Mouse (Mus musculus) hindbrain, embryonic 13.5 days (tissue): ENCODE results near the gene Spg7. TPM values are rescaled to one million over a fixed set of nuclear protein-coding genes. Genes with fewer than 3 reads are reported as not detected.
"Not testable (repeated sequence)": the region's sequence is repeated elsewhere in the genome, so short reads cannot be mapped to it uniquely, and the experiment has no call there.

Experiments
- ATAC-seq: fragments of 200-750 bp; cut with Nextera tagmentation; 2 replicates; pipeline ENCODE4 v1.8.0; 2017; ENCODE audit warnings: moderate TSS enrichment; ENCODE audit not compliant: low FRiP score
- H3K27ac ChIP-seq: fragments of 300-500 bp; sonication (generic); 2 replicates; pipeline ENCODE4 v1.5.1; 2015; ENCODE audit warnings: inconsistent platforms, mild to moderate bottlenecking, moderate library complexity
- H3K27me3 ChIP-seq: fragments of 300-500 bp; sonication (generic); 2 replicates; pipeline ENCODE4 v1.6.1; 2015; ENCODE audit warnings: mild to moderate bottlenecking, inconsistent platforms
- H3K36me3 ChIP-seq: fragments of 300-500 bp; sonication (generic); 2 replicates; pipeline ENCODE4 v1.6.1; 2015; ENCODE audit warnings: mild to moderate bottlenecking, inconsistent platforms
- H3K4me1 ChIP-seq: fragments of 300-500 bp; sonication (generic); replicated peaks from 2 replicates; pipeline ENCODE4 v1.6.1; 2015; ENCODE audit warnings: inconsistent platforms
- H3K4me2 ChIP-seq: fragments of 300-500 bp; sonication (generic); 2 replicates; pipeline ENCODE4 v1.6.1; 2015; ENCODE audit warnings: inconsistent platforms, mild to moderate bottlenecking, moderate library complexity
- H3K4me3 ChIP-seq: fragments of 300-500 bp; sonication (generic); 2 replicates; pipeline ENCODE4 v1.5.1; 2015; ENCODE audit warnings: mild to moderate bottlenecking, inconsistent platforms
- H3K9ac ChIP-seq: fragments of 300-500 bp; sonication (generic); 2 replicates; pipeline ENCODE4 v1.6.1; 2015; ENCODE audit warnings: mild to moderate bottlenecking, inconsistent platforms
- H3K9me3 ChIP-seq: fragments of 300-500 bp; sonication (generic); 2 replicates; pipeline ENCODE4 v1.6.1; 2016; ENCODE audit warnings: inconsistent platforms
- WGBS: fragments of 180-500 bp; shearing (Covaris S2); methylation state at CpG from one replicate; pipeline ENCODE4 v1.1.7; 2015; 5-methylcytosine and 5-hydroxymethylcytosine counted together
- polyA plus RNA-seq: library from polyadenylated mRNA; unstranded; fragments of >200 nt; fragmentation: Nextera tagmentation; extraction: Ambion mirVana; gene quantifications from 2 replicates; pipeline ENCODE4 v1.2.1, GENCODE M21; 2015

The Spg7 gene
- polyA plus RNA-seq, 1 experiment from 2014 or later: 45.9 TPM

DNA sequence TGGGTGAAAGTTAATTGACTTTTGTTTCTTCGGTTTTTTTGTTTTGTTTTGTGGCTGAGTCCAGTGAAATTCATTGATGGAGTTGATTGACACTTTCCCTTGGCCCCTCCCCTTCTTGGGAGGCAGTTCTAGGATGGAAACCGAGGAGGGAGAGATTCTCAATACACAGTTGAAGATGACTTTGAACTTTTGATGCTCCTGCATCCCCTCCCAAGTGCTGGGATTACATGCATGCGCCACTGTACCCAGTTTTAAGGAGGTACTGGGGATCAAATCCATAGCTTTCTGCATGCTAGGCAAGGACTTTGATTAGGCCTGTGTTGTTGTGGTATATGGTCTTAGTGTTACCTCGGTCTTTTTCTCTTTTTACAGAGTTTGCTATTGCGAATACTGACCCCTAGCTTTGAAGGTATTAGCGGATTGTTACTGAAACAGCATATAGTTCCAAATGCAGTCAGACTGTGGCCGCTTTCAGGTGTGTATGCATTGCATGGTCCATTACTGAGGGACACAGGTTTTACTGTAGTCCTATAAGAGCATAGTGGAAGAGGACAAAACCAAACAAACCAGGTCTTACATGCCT is 3.5 kb downstream of the Spg7 start:
- no peak for ATAC-seq
- H3K9me3 ChIP-seq: no peaks in the 10 kb centered on the region
- peak overlapping the region; percentile 89 for H3K9ac ChIP-seq
- peaks cover 21% of the 10 kb centered on the region for H3K36me3 ChIP-seq
- H3K4me1 ChIP-seq: peaks cover 31% of the 10 kb centered on the region
- H3K27me3 ChIP-seq: no peaks in the 10 kb centered on the region
- H3K27ac ChIP-seq: peak overlapping the region; percentile 95
- H3K4me2 ChIP-seq: peak overlapping the region; percentile 70
- 37% methylated on average over 7 of the region's 7 CpGs for WGBS
- peak overlapping the region; percentile 88 for H3K4me3 ChIP-seq

DNA sequence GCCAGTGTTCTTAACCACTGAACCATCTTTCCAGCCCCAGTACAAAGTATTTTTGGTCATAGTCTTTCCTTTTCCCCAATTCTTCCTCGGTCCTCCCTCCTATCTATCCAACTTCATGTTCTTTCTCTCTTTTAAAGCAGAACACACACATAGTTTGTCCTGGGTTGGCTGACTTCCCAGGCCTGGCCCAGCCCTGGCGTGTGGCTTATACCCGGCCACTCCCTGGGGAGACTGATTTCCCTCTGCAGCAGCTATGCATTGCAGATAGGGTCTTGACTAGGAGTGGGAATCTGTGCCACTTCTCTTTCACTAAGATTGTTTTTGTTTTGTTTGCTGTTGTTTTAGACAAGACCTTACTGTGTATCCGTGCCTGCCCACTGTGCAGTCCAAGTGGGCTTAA is 8.4 kb downstream of the Spg7 start:
- Histone ChIP-seq H3K4me2 (no peak overlapping the region), H3K36me3 (peaks cover 69% of the 10 kb centered on the region), H3K27ac (no peak overlapping the region), H3K9ac (no peak overlapping the region), H3K9me3 (no peaks in the 10 kb centered on the region), H3K27me3 (no peaks in the 10 kb centered on the region), H3K4me3 (no peak overlapping the region), H3K4me1 (peaks cover 16% of the 10 kb centered on the region)
- ATAC-seq: no peak
- 78% methylated on average over 4 of the region's 4 CpGs for WGBS

DNA sequence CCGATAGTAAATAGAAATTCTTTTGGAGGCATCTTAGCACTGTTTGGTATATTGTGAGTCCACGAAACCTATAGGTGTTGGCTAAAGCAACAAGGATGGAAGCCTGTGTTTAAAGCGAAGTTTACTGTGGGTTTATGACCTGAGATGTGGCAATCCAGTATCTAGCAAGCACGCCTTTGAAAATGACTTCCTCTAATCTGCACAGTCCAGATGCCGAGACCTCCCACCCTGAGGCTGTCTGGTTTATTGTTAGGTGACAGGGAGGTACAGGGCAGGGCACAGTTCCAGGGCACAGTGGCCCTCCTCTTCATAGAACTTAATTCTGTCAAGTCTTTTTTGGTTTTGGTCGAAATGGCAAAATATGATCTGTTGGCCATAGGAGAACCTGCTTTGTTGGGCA is 14.5 kb downstream of the Spg7 start:
- Histone ChIP-seq H3K4me2 (no peak overlapping the region), H3K4me3 (no peak overlapping the region), H3K27ac (no peak overlapping the region), H3K4me1 (no peaks in the 10 kb centered on the region), H3K36me3 (peaks cover 96% of the 10 kb centered on the region), H3K27me3 (no peaks in the 10 kb centered on the region), H3K9ac (peak overlapping the region; percentile 29; the same call in 1 of the 2 replicates), H3K9me3 (no peaks in the 10 kb centered on the region)
- no peak for ATAC-seq
- 92% methylated on average over 6 of the region's 6 CpGs for WGBS

DNA sequence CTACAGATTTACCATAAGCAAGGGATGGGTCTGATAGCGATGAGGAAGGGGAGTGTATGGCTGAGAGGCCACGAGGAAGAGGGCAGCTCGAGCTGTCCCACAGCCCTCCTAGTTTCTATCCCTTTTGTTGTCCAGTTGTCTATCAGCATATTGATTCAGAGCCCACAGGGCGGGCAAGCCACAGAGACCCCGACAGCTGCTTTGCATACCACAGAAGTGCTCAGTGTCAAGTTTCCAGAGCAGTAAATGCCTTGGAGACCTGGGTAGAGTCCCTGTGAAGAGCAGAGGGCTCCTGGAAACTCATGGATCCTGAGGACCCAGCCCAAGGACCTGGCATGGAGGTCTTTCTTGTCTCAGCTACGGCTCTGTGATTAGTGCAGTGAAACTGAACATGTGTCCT is 20.3 kb downstream of the Spg7 start:
- 80% methylated on average over 6 of the region's 6 CpGs for WGBS
- Histone ChIP-seq H3K4me1 (no peaks in the 10 kb centered on the region), H3K4me3 (no peak overlapping the region), H3K9ac (no peak overlapping the region), H3K4me2 (no peak overlapping the region), H3K27me3 (no peaks in the 10 kb centered on the region), H3K36me3 (peaks cover 95% of the 10 kb centered on the region), H3K9me3 (no peaks in the 10 kb centered on the region), H3K27ac (no peak overlapping the region)
- no peak for ATAC-seq

DNA sequence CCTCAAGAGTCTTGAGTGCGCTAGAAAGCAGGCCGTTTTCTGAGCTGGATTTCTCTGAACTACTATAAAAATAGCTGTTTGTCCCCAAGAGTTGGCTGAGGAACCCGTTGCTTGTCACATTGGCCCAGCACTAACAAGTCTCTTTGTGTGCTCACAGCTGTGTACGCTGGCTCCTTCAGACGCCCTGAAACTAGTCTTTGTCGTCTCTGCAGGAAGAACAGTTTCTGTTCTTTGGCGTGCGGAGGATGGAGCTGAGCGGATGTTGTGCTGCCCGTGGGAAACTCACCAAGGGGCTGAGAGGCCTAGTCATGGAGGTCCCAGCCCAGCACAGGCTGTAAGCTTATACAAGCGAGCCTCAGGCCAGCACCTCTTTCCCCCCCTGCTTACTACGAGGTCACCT is 20.9 kb downstream of the Spg7 start:
- Histone ChIP-seq H3K36me3 (peaks cover 97% of the 10 kb centered on the region), H3K9me3 (no peaks in the 10 kb centered on the region), H3K27ac (no peak overlapping the region), H3K4me2 (no peak overlapping the region), H3K27me3 (no peaks in the 10 kb centered on the region), H3K4me1 (no peaks in the 10 kb centered on the region), H3K9ac (no peak overlapping the region), H3K4me3 (no peak overlapping the region)
- no peak for ATAC-seq
- WGBS: 88% methylated on average over 12 of the region's 12 CpGs

DNA sequence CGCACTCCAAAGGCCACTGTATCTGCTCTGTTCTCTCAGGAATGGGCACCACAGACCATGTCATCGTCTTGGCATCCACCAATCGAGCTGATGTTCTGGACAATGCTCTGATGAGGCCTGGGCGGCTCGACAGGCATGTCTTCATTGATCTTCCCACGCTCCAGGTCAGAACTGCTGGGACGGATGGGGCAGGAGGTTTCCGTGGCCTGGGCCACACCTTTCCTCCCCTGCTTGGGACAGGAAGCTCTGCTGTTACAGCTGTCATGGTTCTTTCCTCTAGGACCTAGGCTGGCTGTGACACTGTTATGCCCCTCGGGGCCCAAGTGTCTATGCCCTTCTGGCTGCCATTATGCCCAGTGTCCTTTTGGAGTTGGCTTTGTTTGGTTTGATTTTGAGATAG is 24.5 kb downstream of the Spg7 start:
- Histone ChIP-seq H3K27ac (no peak overlapping the region), H3K4me3 (no peak overlapping the region), H3K4me1 (no peaks in the 10 kb centered on the region), H3K9me3 (no peaks in the 10 kb centered on the region), H3K27me3 (no peaks in the 10 kb centered on the region), H3K9ac (no peak overlapping the region), H3K36me3 (peaks cover 98% of the 10 kb centered on the region), H3K4me2 (no peak overlapping the region)
- WGBS: 96% methylated on average over 9 of the region's 9 CpGs
- no peak for ATAC-seq

DNA sequence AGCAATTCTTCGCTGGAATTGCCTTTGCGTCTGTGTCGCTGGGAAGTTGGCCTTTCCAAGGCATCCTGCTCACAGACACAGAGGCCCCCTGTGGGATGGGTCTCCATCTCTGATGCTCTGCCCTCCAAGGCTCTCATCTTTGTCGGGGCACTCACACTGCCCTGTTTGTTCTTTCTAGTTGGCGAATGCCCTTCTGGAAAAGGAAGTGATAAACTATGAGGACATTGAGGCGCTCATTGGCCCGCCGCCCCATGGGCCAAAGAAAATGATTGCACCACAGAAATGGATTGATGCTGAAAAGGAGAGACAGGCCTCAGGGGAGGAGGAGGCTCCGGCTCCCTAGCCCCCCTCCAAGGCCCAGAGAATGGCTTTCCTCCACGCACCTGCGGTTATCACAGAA is 34.5 kb downstream of the Spg7 start:
- no peak overlapping the region for H3K9ac ChIP-seq
- 89% methylated on average over 11 of the region's 11 CpGs for WGBS
- H3K9me3 ChIP-seq: no peaks in the 10 kb centered on the region
- no peak overlapping the region for H3K4me2 ChIP-seq
- peak overlapping the region; percentile 31; the same call in 1 of the 2 replicates for H3K27ac ChIP-seq
- ATAC-seq: no peak
- H3K36me3 ChIP-seq: peaks cover 52% of the 10 kb centered on the region
- H3K27me3 ChIP-seq: no peaks in the 10 kb centered on the region
- H3K4me3 ChIP-seq: no peak overlapping the region
- peaks cover 4% of the 10 kb centered on the region for H3K4me1 ChIP-seq

DNA sequence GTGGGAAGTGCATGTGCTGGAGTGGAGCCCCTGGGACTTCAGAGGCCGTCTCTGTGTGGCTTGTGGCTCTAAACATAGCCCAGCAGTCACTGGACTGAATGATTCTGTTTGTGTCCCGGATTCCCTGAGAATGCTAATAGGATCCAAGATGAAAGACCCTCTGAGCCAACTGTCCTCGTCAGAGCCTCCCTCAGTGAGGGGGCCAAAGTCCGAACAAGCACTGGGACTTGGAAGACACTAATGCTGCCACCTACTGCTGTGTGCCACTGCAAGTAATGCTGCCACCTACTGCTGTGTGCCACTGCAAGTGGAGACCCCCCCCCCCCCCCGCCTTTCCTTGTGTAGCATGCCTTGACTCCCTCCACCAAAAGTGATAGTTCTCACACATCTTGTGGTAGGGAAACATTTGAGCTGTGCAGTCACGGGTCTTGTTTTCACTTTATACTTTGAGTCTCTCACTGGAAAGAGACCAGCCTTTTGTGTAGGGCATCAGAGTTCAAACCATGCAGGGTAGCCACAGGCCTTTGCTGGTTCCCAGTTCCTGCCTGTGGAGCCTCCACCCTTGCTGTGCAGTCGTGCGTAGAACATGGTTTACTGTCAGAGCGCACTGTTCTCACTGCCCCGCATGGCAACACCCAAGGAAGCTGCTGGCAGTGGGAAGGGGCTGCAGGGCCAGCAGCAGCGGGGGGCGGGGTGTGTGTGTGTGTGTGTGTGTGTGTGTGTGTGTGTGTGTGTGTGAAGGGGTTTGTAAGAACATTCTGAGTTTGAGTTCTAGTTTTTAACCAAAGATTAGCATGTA is 35.2 kb downstream of the Spg7 start:
- peaks cover 6% of the 10 kb centered on the region for H3K4me1 ChIP-seq
- H3K4me2 ChIP-seq: no peak overlapping the region
- ATAC-seq: no peak
- H3K9me3 ChIP-seq: no peaks in the 10 kb centered on the region
- WGBS: 77% methylated on average over 12 of the region's 12 CpGs
- no peaks in the 10 kb centered on the region for H3K27me3 ChIP-seq
- no peak overlapping the region; the same call in 1 of the 2 replicates for H3K9ac ChIP-seq
- no peak overlapping the region for H3K4me3 ChIP-seq
- H3K36me3 ChIP-seq: peaks cover 48% of the 10 kb centered on the region
- H3K27ac ChIP-seq: 0 out of 2 replicates have a peak overlapping the region, but pooled peaks have one; percentile 31

DNA sequence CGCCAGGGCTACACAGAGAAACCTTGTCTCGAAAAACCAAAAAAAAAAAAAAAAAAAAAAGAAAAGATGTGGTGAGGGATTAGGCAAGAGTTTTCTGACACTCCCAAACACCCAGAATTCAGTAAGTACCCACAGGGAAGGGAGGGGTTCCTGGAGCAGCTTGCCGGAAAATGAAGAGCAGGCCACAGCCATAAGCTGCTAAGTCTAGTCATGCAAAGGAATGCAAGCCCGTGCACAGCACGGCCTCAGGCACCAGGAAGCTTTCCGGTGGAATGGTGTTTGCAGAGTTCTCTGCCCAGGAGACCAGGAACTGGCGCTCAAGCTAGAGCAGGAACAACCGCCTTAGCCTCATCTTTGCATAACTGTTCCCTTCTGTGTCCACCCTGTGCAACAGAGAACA is 37.5 kb downstream of the Spg7 start:
- Histone ChIP-seq H3K4me1 (peaks cover 22% of the 10 kb centered on the region), H3K27ac (no peak overlapping the region), H3K27me3 (no peaks in the 10 kb centered on the region), H3K36me3 (peaks cover 44% of the 10 kb centered on the region), H3K9me3 (no peaks in the 10 kb centered on the region), H3K9ac (0 out of 2 replicates have a peak overlapping the region, but pooled peaks have one; percentile 29), H3K4me3 (no peak overlapping the region), H3K4me2 (no peak overlapping the region)
- WGBS: 73% methylated on average over 8 of the region's 8 CpGs
- ATAC-seq: no peak

DNA sequence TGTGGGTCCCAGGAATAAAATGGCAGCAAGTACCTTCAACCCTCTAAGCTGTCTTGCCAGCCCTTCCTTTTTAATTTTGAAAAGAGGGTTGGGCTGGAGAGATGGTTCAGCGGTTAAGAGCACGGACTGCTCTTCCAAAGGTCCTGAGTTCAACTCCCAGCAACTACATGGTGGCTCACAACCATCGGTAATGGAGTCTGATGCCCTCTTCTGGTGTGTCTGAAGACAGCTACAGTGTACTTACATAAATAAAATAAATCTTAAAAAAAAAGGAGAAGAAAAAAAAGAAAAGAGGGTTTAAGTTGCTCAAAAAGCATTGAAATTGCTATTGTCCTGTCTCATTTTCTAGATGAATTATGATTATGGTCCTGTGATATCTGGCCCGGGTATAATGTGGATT is 38.5 kb downstream of the Spg7 start:
- H3K36me3 ChIP-seq: peaks cover 44% of the 10 kb centered on the region
- no peak for ATAC-seq
- 0 out of 2 replicates have a peak overlapping the region, but pooled peaks have one; percentile 24 for H3K9ac ChIP-seq
- no peak overlapping the region for H3K27ac ChIP-seq
- no peaks in the 10 kb centered on the region for H3K27me3 ChIP-seq
- no peak overlapping the region for H3K4me3 ChIP-seq
- peaks cover 22% of the 10 kb centered on the region for H3K4me1 ChIP-seq
- H3K9me3 ChIP-seq: no peaks in the 10 kb centered on the region
- 82% methylated on average over 4 of the region's 4 CpGs for WGBS
- no peak overlapping the region for H3K4me2 ChIP-seq

DNA sequence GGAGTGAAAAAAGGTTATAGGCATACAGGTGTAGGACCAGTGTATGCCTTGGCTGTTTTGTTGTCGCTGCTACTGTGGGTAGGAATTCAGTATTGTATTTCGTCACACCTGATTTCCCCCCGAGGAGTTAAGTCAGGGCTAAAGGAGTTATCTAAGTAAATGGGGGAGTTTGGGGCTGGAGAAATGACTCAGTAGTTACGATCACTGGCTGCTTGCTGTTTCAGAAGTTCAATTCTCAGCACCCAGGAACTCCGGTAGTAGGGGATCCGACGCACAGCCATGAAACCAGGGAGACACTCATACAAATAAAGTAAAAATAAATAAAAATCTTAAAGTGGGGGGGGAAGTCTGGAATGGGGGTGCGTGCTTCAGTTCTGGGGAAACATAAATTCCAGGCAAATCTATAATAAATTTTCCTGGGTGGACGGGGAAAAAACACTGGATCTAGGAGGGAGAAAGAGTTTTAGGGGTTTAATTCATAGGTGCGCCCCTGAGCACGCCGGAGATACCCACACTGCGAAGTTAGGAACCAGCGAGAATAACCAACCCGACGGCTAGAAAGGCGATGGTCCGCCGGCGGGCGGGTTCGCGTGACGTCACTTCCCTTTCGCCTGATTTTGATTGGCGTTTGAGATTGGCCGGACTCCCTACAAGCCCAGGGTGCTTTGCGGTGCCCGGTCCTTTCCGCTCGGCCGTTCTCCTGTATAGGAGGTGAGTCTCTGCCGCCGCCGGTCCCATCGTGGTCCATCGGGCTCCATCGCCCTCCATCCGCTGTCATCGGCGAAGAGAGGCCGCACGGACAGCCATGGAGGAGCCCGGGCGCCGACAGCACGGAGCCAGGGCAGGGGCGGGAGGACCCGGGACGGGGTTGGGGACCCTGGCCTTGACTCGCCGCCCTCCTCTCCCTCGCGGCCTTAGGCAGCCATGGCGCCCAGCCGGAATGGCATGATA is 39.3 kb downstream of the Spg7 start, which contains the start of gene Rpl13:
TSS of gene Rpl13 (plus strand) at position 616 of the 951 bp plus-strand sequence.
- Histone ChIP-seq H3K4me3 (peak within 1 kb of the TSS; percentile 80), H3K9me3 (no peaks in the 10 kb centered on the region), H3K4me2 (peak within 1 kb of the TSS; percentile 89), H3K27ac (peak within 1 kb of the TSS; percentile 97), H3K4me1 (peaks cover 22% of the 10 kb centered on the region), H3K27me3 (no peaks in the 10 kb centered on the region), H3K36me3 (peaks cover 41% of the 10 kb centered on the region), H3K9ac (peak within 1 kb of the TSS; percentile 98)
- 2% methylated on average over 56 of the region's 56 CpGs for WGBS
- ATAC-seq: peak; percentile 94

DNA sequence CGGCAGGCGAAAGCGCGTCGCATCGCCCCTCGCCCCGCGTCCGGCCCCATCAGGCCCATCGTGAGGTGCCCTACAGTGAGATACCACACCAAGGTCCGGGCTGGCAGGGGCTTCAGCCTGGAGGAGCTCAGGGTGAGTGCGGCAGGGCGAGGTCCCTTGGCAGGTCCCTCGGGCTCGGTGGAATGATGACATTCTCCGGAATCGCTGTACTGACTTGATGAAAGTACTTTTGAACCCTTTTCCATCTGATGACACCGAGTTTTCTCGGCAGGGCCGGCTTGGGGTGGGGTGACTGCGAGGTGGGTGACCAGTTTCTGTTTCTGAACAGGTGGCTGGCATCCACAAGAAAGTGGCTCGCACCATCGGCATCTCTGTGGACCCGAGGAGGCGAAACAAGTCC is 40.1 kb downstream of the Spg7 start:
- Histone ChIP-seq H3K4me2 (peak overlapping the region; percentile 89), H3K4me3 (peak overlapping the region; percentile 80), H3K9ac (peak overlapping the region; percentile 98), H3K4me1 (peaks cover 22% of the 10 kb centered on the region), H3K27ac (peak overlapping the region; percentile 97), H3K36me3 (peaks cover 32% of the 10 kb centered on the region)
- not testable (repeated sequence) for H3K27me3 ChIP-seq, H3K9me3 ChIP-seq
- 2% methylated on average over 26 of the region's 26 CpGs for WGBS
- peak; percentile 6; the same call in 1 of the 2 replicates for ATAC-seq
